ENCODE assay signal across 9 mouse cellular contexts in genomic region chr17:47507523-47507922, GRCm38 (mm10). TPM values are rescaled to one million over a fixed set of nuclear protein-coding genes. Genes with fewer than 3 reads are reported as not detected.
DNase-seq lines count a peak whose midpoint lies in the region; ATAC-seq lines count a peak whose summit lies in the region.
"Had no signal": no experiment of that assay in that cellular context is flagged by ENCODE, and none has a peak within 500 bp of the region (broad histone marks: within the 10 kb centered on the region; RNA-seq: fewer than 3 reads in every experiment).

No protein-coding gene starts in this region.

- H3K36me3 ChIP-seq in heart, embryonic 14.5 days (ENCODE audit: control insufficient read depth, insufficient read depth, low read length), result no peaks in the 10 kb centered on the region
- no peaks in the 10 kb centered on the region for H3K36me3 ChIP-seq in neural tube, embryonic 13.5 days
- H3K36me3 ChIP-seq in intestine, embryonic 16.5 days (ENCODE audit: control insufficient read depth, insufficient read depth, low read length), result no peaks in the 10 kb centered on the region
- no peaks in the 10 kb centered on the region for H3K36me3 ChIP-seq in stomach, embryonic 16.5 days (ENCODE audit: control insufficient read depth, insufficient read depth, low read length)
- H3K36me3 ChIP-seq: neural tube, embryonic 12.5 days had no signal

- no peak for ATAC-seq in heart, embryonic 14.5 days (ENCODE audit: insufficient number of reproducible peaks, insufficient read depth, low FRiP score, low read depth)
- no peak for ATAC-seq in neural tube, embryonic 13.5 days (ENCODE audit: low read depth)
- no peak for ATAC-seq in intestine, embryonic 16.5 days
- no peak for ATAC-seq in stomach, embryonic 16.5 days (ENCODE audit: insufficient read depth, low FRiP score)

- peak overlapping the region; percentile 60; the same call in 1 of the 2 replicates for H3K9ac ChIP-seq in heart, embryonic 14.5 days (ENCODE audit: low read length)
- H3K9ac ChIP-seq in neural tube, embryonic 13.5 days, result no peak overlapping the region
- no peak overlapping the region for H3K9ac ChIP-seq in intestine, embryonic 16.5 days (ENCODE audit: low read depth, low read length)
- H3K9ac ChIP-seq in stomach, embryonic 16.5 days (ENCODE audit: low read length), result peak overlapping the region; percentile 51; the same call in 1 of the 2 replicates

- H3K4me1 ChIP-seq in heart, embryonic 14.5 days (ENCODE audit: control insufficient read depth in 2 of 2, insufficient read depth in 2 of 2, low read length in 2 of 2), result peaks cover 30 to 36% of the 10 kb centered on the region in 2 experiments
- H3K4me1 ChIP-seq in neural tube, embryonic 13.5 days (replicated peaks), result peaks cover 33% of the 10 kb centered on the region
- H3K4me1 ChIP-seq in intestine, embryonic 16.5 days (ENCODE audit: control insufficient read depth, insufficient read depth, low read length), result peaks cover 49% of the 10 kb centered on the region
- H3K4me1 ChIP-seq in stomach, embryonic 16.5 days (ENCODE audit: control insufficient read depth, insufficient read depth, low read length), result peaks cover 46% of the 10 kb centered on the region

- intact Hi-C loops in heart, postnatal 10 days (cut with DNase I), result no loop called here

- no peaks in the 10 kb centered on the region for H3K27me3 ChIP-seq in heart, embryonic 14.5 days (ENCODE audit: control insufficient read depth, insufficient read depth, low read length)
- H3K27me3 ChIP-seq in neural tube, embryonic 13.5 days, result no peaks in the 10 kb centered on the region
- H3K27me3 ChIP-seq in intestine, embryonic 16.5 days (replicated peaks; ENCODE audit: control insufficient read depth, insufficient read depth, low read length), result no peaks in the 10 kb centered on the region
- no peaks in the 10 kb centered on the region for H3K27me3 ChIP-seq in stomach, embryonic 16.5 days (ENCODE audit: control insufficient read depth, insufficient read depth, low read length)
- H3K27me3 ChIP-seq: neural tube, embryonic 12.5 days had no signal

- no peaks in the 10 kb centered on the region for H3K9me3 ChIP-seq in heart, embryonic 14.5 days (ENCODE audit: control insufficient read depth, low read length)
- H3K9me3 ChIP-seq in neural tube, embryonic 13.5 days, result no peaks in the 10 kb centered on the region
- H3K9me3 ChIP-seq in intestine, embryonic 16.5 days (ENCODE audit: control insufficient read depth, low read length), result no peaks in the 10 kb centered on the region
- H3K9me3 ChIP-seq in stomach, embryonic 16.5 days (replicated peaks; ENCODE audit: control insufficient read depth, low read length), result no peaks in the 10 kb centered on the region
- H3K9me3 ChIP-seq: neural tube, embryonic 12.5 days had no signal

- peak overlapping the region; percentile 88 to 92 for H3K27ac ChIP-seq in heart, embryonic 14.5 days (replicated peaks in 1 of 2; ENCODE audit: control insufficient read depth in 1 of 2, insufficient read depth in 1 of 2, low read depth in 2 of 2, low read length in 2 of 2)
- H3K27ac ChIP-seq in neural tube, embryonic 13.5 days (replicated peaks), result no peak overlapping the region
- H3K27ac ChIP-seq in intestine, embryonic 16.5 days (ENCODE audit: low read length), result peak overlapping the region; percentile 96
- H3K27ac ChIP-seq in stomach, embryonic 16.5 days (ENCODE audit: low read length), result peak overlapping the region; percentile 99
- H3K27ac ChIP-seq: neural tube, embryonic 12.5 days had no signal

- H3K4me2 ChIP-seq in heart, embryonic 14.5 days (ENCODE audit: low read length), result peak overlapping the region; percentile 63
- 0 out of 2 replicates have a peak overlapping the region, but pooled peaks have one; percentile 30 for H3K4me2 ChIP-seq in neural tube, embryonic 13.5 days
- peak overlapping the region; percentile 69; the same call in 1 of the 2 replicates for H3K4me2 ChIP-seq in intestine, embryonic 16.5 days (ENCODE audit: low read depth, low read length)
- H3K4me2 ChIP-seq in stomach, embryonic 16.5 days (ENCODE audit: low read depth, low read length), result peak overlapping the region; percentile 63
- H3K4me2 ChIP-seq: neural tube, embryonic 12.5 days had no signal

- DNase-seq in heart, postnatal 10 days, result no peak
- no peak for DNase-seq in neural tube, embryonic 10.5 days (ENCODE audit: extremely low spot score, low spot score)
- no peak for DNase-seq in adrenal gland, adult 2 months
- no peak for DNase-seq in right cerebral cortex, postnatal 14 days

- 84% methylated on average over 2 of the region's 2 CpGs for WGBS in heart, embryonic 14.5 days
- WGBS in neural tube, embryonic 13.5 days, result 89% methylated on average over 2 of the region's 2 CpGs
- 71% methylated on average over 2 of the region's 2 CpGs for WGBS in intestine, embryonic 16.5 days
- WGBS in stomach, embryonic 16.5 days, result 69% methylated on average over 2 of the region's 2 CpGs

- H3K4me3 ChIP-seq in heart, embryonic 14.5 days (ENCODE audit: control insufficient read depth in 1 of 2, insufficient read depth in 1 of 2, low read depth in 1 of 2, low read length in 2 of 2), result no peak overlapping the region
- no peak overlapping the region for H3K4me3 ChIP-seq in neural tube, embryonic 13.5 days
- no peak overlapping the region for H3K4me3 ChIP-seq in intestine, embryonic 16.5 days (ENCODE audit: low read length)
- peak overlapping the region; percentile 36; the same call in 1 of the 2 replicates for H3K4me3 ChIP-seq in stomach, embryonic 16.5 days (replicated peaks; ENCODE audit: low read length)
- H3K4me3 ChIP-seq: neural tube, embryonic 12.5 days had no signal

RNA-seq across cellular contexts. Expression of gene Ccnd3, which starts 2.7 kb away (rescaled TPM):
- polyA plus RNA-seq in heart, embryonic 14.5 days (2014; fragmentation: Nextera tagmentation; extraction: Ambion mirVana), result 466 and 469 TPM in 2 replicates
- 100 to 1,000 TPM; 119 to 132 TPM for total RNA-seq in heart, postnatal 10 days (2021)
- polyA plus RNA-seq in neural tube, embryonic 13.5 days (2015; fragmentation: Nextera tagmentation; extraction: Ambion mirVana), result 78.5 and 86.5 TPM in 2 replicates
- polyA plus RNA-seq in intestine, embryonic 16.5 days (2015; fragmentation: Nextera tagmentation; extraction: Ambion mirVana), result 371 and 393 TPM in 2 replicates
- polyA plus RNA-seq in stomach, embryonic 16.5 days (2015; fragmentation: Nextera tagmentation; extraction: Ambion mirVana), result 334 and 340 TPM in 2 replicates
- 100 to 1,000 TPM; 326 to 471 TPM for total RNA-seq in adrenal gland, adult 2 months (2021)
- 1,307 and 1,375 TPM in 2 replicates for polyA plus RNA-seq in adrenal gland, adult 2 months (2012; rRNA removed)

RNA-seq across cellular contexts. Expression of gene Taf8, which starts 5.4 kb away (rescaled TPM):
- 16.2 and 16.8 TPM in 2 replicates for polyA plus RNA-seq in heart, embryonic 14.5 days (2014; fragmentation: Nextera tagmentation; extraction: Ambion mirVana)
- 10 to 100 TPM; 14.0 to 15.5 TPM for total RNA-seq in heart, postnatal 10 days (2021)
- polyA plus RNA-seq in neural tube, embryonic 13.5 days (2015; fragmentation: Nextera tagmentation; extraction: Ambion mirVana), result 23.2 and 26.6 TPM in 2 replicates
- polyA plus RNA-seq in intestine, embryonic 16.5 days (2015; fragmentation: Nextera tagmentation; extraction: Ambion mirVana), result 19.1 and 20.4 TPM in 2 replicates
- 25.7 and 27.3 TPM in 2 replicates for polyA plus RNA-seq in stomach, embryonic 16.5 days (2015; fragmentation: Nextera tagmentation; extraction: Ambion mirVana)
- total RNA-seq in adrenal gland, adult 2 months (2021), result 10 to 100 TPM; 19.5 to 19.8 TPM
- 12.5 and 15.6 TPM in 2 replicates for polyA plus RNA-seq in adrenal gland, adult 2 months (2012; rRNA removed)

Comparison
In these comparisons a context has a peak if more than half of its experiments do, and no peak if none do; other contexts are left out.
1. H3K9ac ChIP-seq: peak in heart, embryonic 14.5 days (single experiment) and stomach, embryonic 16.5 days (single experiment); none in neural tube, embryonic 13.5 days (single experiment) and intestine, embryonic 16.5 days (single experiment).
2. Peak in every context shown above with its lines, with median percentiles within 50 percentile points of each other: H3K4me2 ChIP-seq.